Mouse (Mus musculus) frontal cortex, postnatal 36 days (tissue): ENCODE results near the gene Adgrd1.
A peak's percentile ranks its signal among the peaks of the same experiment; 100 is the strongest.

ENCODE experiments used
- DNase-seq, 2 experiments: peaks; one replicate each; pipeline ENCODE4 v3.0.0; 2022; ENCODE audit warnings: low spot score in 2 of 2

Adgrd1 gene

GRCm38 (mm10) chr5:129155023-129155901, 58.7 kb downstream of the Adgrd1 start:
- DNase-seq = no peak

- no peak for DNase-seq
Measured at GRCm38 (mm10) chr5:129155902-129156311, 59.4 kb downstream of the Adgrd1 start.

GRCm38 (mm10) chr5:129161372-129162051, 65.0 kb downstream of the Adgrd1 start:
- no peak for DNase-seq

- DNase-seq = no peak
Measured at GRCm38 (mm10) chr5:129163416-129163815, 66.9 kb downstream of the Adgrd1 start.

GRCm38 (mm10) chr5:129164091-129164490, 67.5 kb downstream of the Adgrd1 start:
- DNase-seq = no peak

- no peak for DNase-seq
Measured at GRCm38 (mm10) chr5:129164911-129165584, 68.5 kb downstream of the Adgrd1 start.

GRCm38 (mm10) chr5:129165595-129165994, 69.0 kb downstream of the Adgrd1 start:
- DNase-seq = no peak

- DNase-seq = no peak
Measured at GRCm38 (mm10) chr5:129169090-129169489, 72.5 kb downstream of the Adgrd1 start.

- no peak for DNase-seq
Measured at GRCm38 (mm10) chr5:129169567-129169966, 73.0 kb downstream of the Adgrd1 start.

- DNase-seq = peak in 1 of 2 experiments; percentile 33
Measured at GRCm38 (mm10) chr5:129172533-129172932, 76.0 kb downstream of the Adgrd1 start.

GRCm38 (mm10) chr5:129175925-129176324, 79.4 kb downstream of the Adgrd1 start:
- DNase-seq = no peak

GRCm38 (mm10) chr5:129177697-129178511, 81.4 kb downstream of the Adgrd1 start:
- DNase-seq = peak; percentile 88 to 89

GRCm38 (mm10) chr5:129179356-129179755, 82.8 kb downstream of the Adgrd1 start:
- no peak for DNase-seq

- DNase-seq = no peak
Measured at GRCm38 (mm10) chr5:129179995-129180714, 83.6 kb downstream of the Adgrd1 start.

GRCm38 (mm10) chr5:129180715-129181228, 84.2 kb downstream of the Adgrd1 start:
- DNase-seq = no peak

GRCm38 (mm10) chr5:129181450-129181849, 84.9 kb downstream of the Adgrd1 start:
- no peak for DNase-seq

GRCm38 (mm10) chr5:129182554-129182953, 86.0 kb downstream of the Adgrd1 start:
- peak; percentile 45 to 49 for DNase-seq

- no peak for DNase-seq
Measured at GRCm38 (mm10) chr5:129186260-129186659, 89.7 kb downstream of the Adgrd1 start.

- no peak for DNase-seq
Measured at GRCm38 (mm10) chr5:129186926-129187325, 90.4 kb downstream of the Adgrd1 start.

GRCm38 (mm10) chr5:129189071-129189470, 92.5 kb downstream of the Adgrd1 start:
- DNase-seq = no peak

- no peak for DNase-seq
Measured at GRCm38 (mm10) chr5:129190077-129190476, 93.5 kb downstream of the Adgrd1 start.
